Mouse (Mus musculus) activated CD4-positive, CD25-positive, alpha-beta regulatory T cell, adult 9 weeks (primary cell): ENCODE measurements around the gene Zic3. TPM values are rescaled to one million over a fixed set of nuclear protein-coding genes. Genes with fewer than 3 reads are reported as not detected.

ENCODE experiments used
- polyA plus RNA-seq: library from polyadenylated mRNA; unstranded; fragments of 100-300 nt; shearing (Covaris generic); gene quantifications from one replicate; pipeline ENCODE4 v1.2.1, GENCODE M21; 2017

Zic3 gene
- polyA plus RNA-seq, result not detected

DNA sequence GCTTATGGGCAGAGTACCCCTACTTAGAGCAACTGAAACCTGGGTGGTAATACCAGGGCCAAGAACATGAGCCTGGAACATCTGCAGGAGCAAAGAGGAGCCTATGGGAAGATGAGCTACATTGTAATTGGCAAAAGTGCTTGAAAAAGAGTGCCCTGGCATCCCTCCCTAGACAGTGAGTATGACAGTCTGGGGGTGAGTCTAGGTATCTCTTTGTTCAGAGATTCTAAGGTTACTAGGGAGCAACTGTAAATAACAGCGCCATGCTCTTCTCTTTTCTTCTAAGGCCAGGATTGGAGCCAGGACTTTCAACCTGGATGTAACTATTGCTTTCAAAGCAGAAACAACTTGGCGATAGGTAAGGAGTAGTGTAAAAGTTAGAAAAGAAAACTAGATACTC, at the start of gene Zic3:
Gene Zic3 (plus strand): TSS at position 301 of the 400 bp plus-strand sequence.

